Mouse (Mus musculus) left cerebral cortex, postnatal 14 days (tissue): ENCODE results near the gene Trim15. TPM values are rescaled to one million over a fixed set of nuclear protein-coding genes. Genes with fewer than 3 reads are reported as not detected.
"Not testable (repeated sequence)": the region's sequence is repeated elsewhere in the genome, so short reads cannot be mapped to it uniquely, and the experiment has no call there.

ENCODE experiments used
- DNase-seq, 2 experiments: peaks; one replicate each; pipeline ENCODE4 v3.0.0; 2021 to 2022; ENCODE audit warnings: low spot score in 2 of 2, mixed read lengths in 1 of 2
- intact Hi-C: fragments of 180-260 bp; cut with DNase I; formaldehyde crosslinking; loops from one replicate; pipeline ENCODE4 v1.15.1; 2025
- long read RNA-seq, 2 experiments: library from polyadenylated mRNA; stranded (forward); transcript quantifications; one replicate each; pipeline ENCODE4 v2.0.0; 2021
- total RNA-seq, 2 experiments: library from RNA; stranded (reverse); gene quantifications; 2 replicates each; pipeline ENCODE4 v1.2.3; 2021

Gene Trim15
- total RNA-seq = not detected
- long read RNA-seq, experiment 1 = 0 reads
- long read RNA-seq, experiment 2 = 0 reads

DNA sequence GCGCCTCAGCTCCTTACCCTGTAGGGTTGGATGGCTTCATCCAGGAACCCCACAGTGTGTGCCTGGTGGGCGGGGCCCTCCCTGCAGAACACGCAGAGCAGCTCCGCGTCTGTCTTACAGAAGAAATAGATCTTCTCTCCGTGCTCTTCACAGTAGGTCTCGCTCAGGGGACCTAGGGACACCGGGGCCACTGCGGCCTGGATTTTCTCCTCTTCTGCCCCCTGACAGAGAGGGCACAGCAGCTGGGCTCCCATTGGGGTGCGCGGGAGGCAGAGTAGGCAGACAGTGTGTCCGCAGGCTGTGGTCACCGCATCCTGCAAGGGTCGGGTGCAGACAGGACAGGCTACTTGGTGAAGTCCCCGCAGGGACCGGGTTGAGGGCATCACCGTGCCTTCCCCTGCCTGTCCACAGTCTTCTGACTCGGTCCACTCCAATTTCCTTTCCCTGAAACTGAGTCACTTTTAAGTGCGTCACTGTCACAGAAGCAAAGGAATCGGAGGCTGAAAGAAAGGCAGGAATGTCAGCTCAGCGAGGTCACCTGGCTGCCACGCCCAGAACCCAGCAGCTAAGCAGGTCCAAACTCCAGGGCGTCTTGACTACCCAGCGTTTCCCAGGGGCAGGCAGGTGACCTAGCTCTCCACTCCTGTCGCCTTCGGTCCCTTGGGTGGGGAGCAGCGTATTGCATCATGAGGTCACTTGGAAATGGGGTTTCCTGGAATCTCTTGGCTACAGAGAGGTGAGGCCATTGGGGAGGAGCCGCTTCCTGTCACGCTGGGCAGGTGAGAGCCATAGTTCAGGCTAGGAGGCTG, at the start of gene Trim15:
TSS of gene Trim15 (minus strand) at position 492 of the 809 bp plus-strand sequence.
- intact Hi-C loops = no loop called here
- no peak for DNase-seq

DNA sequence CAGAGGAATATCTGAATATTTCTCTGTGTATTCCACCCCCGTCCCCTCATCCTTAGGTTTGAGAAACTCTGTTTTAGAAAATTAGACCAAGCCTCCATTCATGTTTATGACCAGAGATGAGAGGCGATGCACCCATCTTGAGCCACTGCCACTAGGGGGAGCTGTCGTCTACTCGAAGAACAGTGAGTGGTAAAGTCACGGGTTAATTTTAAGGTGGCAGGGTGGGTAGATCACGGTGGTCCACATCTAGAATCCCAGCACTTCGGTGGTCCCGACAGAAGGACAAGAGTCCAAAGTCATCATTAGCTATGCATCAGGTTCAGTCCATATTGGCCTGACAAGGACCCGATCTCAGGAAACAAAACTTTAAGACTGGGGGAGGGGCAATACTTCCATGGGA, 48.1 kb upstream of the Trim15 start:
- DNase-seq = peak; percentile 51 to 63
- intact Hi-C loops = loop anchor here (2.0 kb wide), 1 partner anchor 134 kb away; no protein-coding TSS in a partner anchor

DNA sequence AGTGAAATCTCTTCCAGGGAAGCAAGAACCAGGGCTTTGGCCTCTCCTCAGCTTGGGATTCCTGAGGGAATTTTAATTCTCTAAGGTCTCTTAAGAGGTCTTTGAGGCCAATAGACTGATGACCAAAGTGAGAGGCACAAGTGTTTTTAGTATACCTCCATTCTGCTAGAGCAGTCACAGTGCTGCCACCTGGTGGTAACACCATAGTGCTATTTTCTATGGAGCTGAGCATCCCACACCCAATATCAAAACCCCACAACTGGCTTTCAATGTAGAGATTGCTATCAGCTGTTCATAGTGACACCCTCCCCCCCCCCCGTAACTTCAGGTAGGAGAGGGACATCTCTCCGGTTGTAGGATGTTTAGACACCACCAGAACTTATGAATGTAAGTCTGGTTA, 47.1 kb upstream of the Trim15 start:
- DNase-seq = peak; percentile 69 to 83
- intact Hi-C loops = loop anchor here (2.0 kb wide), 1 partner anchor 135 kb away; no protein-coding TSS in a partner anchor

DNA sequence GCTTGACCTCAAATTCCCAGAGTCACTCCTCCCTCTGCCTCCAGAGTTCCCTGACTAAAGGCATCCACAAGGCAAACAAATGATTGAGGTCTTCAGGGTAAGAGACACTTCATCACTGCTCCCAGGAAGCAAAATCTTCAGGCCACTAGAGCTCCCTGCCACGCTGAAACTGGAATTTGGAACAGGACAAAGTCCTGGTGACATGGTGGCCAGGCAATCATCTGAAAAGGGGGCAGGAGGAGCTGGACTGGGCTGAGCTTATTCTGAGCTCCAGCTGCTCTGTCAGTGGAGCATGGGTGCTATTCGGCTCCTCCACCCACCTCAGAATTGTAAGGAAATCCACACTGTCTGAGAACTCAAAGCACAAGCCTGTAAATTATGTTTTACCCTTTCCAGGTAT, 45.0 kb upstream of the Trim15 start:
- DNase-seq = no peak
- intact Hi-C loops = no loop called here

DNA sequence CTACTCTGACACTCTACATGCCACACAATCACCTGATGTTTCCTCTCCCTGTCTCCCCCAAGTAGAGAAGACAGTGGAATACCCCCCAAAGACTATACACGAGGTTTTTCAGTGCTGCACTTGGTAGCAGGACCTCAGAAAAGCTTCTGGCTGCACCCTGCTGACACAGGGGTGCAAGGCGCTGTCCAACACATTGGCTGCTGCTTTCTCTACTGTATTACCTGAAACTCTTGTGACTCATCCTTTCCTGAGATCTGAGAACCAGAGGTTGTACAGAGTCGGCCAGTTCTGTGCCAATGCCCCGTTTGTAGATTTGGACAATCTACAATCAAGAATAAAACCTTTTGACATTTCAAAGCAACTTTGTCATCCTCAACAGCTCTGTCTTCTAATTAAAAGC, 42.8 kb upstream of the Trim15 start:
- no peak for DNase-seq
- intact Hi-C loops = no loop called here

DNA sequence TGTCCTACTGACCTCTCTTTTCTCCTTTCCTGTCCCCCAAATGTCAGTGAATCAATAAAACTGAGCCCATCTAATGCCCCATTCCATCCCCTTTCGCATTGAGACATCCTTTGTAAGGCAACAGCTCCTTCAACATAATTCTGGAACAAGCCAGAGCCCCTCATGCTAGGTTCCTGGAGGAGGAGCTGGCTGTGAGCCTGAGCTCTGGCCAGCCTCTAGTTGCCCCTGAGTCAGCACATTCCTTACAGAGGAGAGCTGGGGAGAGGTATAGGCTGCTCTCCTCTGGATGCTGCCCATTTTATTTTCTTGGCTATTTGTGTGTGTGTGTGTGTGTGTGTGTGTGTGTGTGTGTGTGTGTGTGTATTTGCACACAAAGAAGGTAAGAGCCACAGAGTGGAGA, 41.2 kb upstream of the Trim15 start:
- DNase-seq = no peak
- intact Hi-C loops = no loop called here

DNA sequence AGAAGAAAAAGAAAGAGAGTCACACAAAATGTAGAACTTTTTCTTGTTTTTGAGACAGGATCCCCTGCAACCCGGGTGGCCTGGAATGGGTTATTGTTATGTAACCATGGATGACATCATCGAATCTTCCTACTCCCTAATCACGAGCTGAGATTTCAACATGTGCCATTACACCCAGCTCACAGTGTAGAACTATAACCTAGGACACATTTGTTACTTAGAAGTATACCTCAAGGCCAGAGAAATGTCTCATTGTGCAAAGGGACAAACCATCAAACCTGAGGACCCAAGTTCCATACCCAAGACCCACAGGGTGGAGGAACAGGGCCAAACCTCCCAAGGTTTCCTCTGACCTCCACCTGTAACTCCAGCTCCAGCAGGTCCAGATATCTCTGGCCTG, 36.6 kb upstream of the Trim15 start:
- intact Hi-C loops = no loop called here
- no peak for DNase-seq

DNA sequence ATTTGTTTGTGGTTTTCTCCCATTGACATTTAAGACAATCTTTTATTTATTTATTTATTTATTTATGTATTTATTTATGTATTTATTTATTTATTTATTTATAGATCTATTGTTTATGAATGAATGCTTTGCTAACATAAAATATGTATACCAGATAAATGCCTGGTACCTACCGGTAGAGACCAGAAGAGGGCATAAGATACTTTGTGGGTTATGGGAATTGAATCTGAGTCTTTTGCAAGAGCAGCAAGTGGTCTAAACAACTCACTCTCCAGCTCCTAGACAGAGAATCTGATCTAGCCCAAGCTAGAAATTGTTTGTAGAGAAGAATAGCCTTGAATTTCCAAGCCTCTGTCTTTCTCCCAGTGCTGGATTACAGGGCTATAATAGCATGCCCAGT, 33.7 kb upstream of the Trim15 start:
- intact Hi-C loops = no loop called here
- no peak for DNase-seq

DNA sequence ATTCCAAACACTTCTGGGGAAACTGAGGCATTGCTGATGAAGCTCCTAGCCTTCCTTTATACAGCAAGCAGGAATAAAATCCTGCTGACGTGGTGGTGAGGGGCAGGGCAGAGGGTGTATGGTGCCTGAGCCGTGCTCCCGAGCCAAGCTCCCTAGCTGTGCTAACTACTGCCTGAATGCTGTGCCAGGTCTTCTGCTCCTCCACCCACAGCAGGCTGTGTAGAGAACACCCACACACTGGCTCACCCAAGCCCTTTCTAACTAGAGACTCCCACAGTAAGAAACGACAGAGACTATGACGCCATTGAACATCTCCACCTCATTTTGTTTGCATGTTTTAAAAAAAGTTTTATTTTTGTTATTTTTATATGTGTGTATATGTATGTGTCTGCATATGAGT, 33.0 kb upstream of the Trim15 start:
- DNase-seq = peak; percentile 7 to 18
- intact Hi-C loops = no loop called here

DNA sequence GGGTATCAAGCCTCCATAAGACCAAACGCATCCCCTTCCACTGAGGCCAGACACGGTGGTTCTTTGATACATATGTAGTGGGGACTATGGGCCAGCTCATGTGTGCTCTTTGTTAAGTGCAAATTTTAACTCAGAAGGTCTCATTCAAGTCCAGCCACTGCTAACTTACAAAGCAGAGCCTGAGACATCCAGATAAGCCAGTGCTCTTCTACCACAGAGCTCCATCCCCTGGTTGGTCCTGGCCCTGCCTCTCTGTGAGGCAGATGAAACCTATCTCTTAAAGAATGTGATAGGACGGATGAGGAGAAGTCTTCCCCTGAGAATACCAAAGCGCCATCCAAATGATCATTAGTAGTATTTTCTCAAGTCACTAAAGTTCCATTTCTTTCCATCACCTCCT, 32.4 kb upstream of the Trim15 start:
- no peak for DNase-seq
- intact Hi-C loops = no loop called here

DNA sequence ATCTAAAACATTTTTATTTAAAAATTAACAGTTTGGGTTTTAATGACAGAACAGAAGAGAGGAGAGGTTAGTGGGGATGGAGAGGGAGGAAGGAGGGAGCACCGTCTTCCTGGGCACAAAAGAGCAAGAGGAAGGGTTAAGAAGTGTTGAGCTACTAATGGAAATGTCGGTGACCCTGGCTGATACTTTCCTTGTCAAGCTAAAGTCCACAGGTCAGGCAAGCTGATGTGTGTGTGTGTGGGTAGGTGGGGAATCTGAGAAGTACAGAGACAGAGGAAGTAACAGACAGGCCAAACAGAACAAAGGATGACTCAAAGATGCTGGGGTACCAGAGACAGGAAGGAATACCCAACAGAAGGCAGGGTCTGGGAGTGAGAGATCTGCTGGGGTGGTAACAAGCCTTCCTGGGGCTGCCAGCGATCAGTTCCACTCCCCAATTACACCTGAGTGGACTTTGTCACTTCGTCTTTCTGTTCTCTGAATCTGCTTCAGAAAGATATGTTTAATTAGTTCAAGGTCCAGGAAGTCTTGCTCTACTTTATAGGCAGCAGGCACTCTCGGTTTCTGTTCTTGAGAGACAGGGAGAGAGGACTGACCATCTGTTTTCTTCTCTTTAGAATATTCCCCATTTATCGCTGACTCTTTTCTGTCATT, 30.7 kb upstream of the Trim15 start, which contains the start of gene Trim31:
TSS of gene Trim31 (plus strand) at position 567 of the 654 bp plus-strand sequence.
- intact Hi-C loops = no loop called here
- DNase-seq = no peak

DNA sequence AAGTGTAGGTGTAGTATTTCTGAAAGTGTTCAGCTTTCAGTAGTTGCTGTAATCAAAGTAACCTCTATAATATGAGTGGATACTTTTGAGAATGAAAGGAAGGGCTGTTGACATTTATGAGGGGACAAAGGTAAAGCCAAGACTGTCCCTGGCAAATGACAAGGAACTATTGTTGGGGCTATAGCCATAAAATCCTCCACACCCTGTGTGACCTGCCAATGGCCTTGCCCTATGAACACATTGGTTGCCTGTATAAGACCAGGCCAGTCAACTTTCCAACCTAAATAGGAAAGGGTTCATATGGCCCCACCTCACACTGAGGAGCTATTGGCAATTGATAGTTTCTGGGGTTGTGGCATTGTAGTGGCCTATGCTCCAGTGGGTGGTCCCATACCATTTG, 30.1 kb upstream of the Trim15 start:
- no peak for DNase-seq
- intact Hi-C loops = no loop called here

DNA sequence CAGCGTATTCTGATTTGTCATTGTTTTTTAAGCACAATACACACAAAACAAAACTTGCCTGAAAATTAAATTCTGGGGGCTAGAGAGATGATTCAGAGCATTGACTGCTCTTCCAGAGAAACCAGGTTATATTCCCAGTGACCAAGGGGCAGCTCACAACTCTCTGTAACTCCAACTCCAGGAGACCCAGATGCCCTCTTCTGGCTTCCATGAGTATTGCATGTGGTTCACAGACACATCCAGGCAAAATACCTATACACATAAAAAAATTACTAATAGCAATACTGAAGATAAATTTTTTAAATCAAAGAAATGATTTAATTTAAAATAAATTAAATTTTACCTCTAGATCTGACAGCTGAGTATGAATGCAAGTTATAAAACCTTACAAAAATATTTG, 29.6 kb upstream of the Trim15 start:
- peak; percentile 18 to 32 for DNase-seq
- intact Hi-C loops = no loop called here

DNA sequence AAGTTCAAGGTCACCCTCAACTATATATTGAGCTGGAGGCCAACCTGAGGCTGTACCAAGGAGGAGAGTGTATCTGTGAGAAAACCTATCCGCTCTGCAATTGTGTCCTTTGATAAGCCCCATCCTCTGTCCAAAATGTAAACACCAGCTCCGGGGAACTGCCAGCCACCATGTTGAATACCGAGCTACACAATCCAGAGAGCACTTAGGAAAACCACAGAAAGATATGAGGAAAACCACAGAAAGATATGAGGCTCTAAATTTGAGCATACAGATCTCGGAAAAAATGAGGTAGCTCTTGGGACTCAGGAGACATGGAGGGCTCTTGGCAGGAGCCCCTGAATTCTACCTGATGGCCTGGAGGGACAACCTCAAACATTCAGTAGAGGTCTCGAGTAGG, 26.4 kb upstream of the Trim15 start:
- DNase-seq = no peak
- intact Hi-C loops = loop anchor here (5.0 kb wide), 1 partner anchor 309 kb away; the partner anchor contains the start of gene Olfr94

DNA sequence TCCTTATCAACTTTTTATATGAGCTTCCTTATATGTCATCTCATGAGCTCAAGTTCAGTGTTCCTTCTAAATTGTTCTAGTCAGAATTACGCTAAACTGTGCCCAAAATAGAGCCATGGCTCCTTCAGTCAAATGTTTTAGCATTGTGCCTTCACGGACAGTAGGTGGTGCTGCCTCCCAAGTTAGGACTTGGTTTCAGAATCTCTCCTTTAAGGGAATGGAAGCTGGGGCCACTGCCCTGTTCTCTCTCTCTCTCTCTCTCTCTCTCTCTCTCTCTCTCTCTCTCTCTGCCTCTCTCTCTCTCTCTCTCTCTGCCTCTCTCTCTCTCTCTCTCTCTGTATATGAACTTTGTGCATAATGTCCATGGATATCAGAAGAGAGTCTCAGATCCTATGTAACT, 25.4 kb upstream of the Trim15 start:
- DNase-seq = peak in 1 of 2 experiments; percentile 50
- intact Hi-C loops = loop anchor here (5.0 kb wide), 1 partner anchor 310 kb away; the partner anchor contains the start of gene Olfr94

DNA sequence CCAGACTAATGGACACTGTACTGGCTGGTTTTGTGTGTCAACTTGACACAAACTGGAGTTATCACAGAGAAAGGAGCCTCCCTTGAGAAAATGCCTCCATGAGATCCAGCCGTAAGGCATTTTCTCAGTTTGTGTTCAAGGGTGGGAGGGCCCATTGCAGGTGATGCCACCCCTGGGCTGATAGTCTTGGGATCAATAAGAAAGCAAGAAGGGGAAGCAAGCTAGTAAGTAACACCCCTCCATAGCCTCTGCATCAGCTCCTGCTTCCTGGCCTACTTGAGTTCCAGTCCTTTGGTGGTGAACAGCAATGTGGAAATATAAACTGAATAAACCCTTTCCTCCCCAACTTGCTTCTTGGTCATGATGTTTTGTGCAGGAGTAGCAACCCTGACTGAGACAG, 24.5 kb upstream of the Trim15 start:
- intact Hi-C loops = loop anchor here (5.0 kb wide), 1 partner anchor 311 kb away; the partner anchor contains the start of gene Olfr94
- DNase-seq = not testable (repeated sequence)

DNA sequence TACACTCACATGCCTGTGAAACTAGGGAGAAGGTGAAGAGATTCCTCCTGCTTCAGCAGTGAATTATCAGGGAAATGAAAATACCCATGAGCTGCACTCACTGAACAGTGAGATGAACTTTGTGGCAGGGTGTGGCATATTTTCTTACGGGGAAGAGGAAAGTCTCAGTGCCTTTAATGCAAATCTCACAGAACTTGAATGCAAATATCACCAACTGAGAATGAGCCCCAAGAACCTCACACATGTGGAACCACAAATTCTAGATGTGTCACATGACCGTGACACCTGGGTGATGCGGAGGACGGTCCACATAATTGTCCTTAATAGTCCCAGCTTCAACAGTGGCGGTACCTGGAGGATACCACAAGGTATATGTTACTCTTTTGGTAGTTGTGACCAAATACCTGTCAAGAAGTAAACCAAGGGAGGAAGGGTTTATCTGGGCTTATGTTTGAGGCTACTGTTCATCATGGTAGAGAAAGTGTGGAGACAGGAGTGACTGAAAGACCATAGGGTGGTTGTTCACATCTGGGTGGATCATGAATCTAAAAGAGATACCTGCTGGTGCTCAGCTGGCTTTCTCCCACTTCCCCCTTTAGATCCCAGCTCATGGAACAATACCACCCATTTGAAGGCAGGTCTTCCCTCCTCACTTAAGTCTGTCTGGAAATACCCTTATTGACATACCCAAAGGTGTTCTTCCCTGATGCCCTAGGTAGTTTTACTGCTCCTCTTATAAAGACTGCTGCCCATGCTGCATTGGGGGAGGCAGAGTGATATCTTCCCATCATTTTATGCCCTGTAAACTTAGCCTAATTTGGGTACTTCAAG, 23.3 kb upstream of the Trim15 start, which contains the start of gene Trim40:
TSS of gene Trim40 (minus strand) at position 51 of the 831 bp plus-strand sequence.
- intact Hi-C loops = loop anchor here (5.0 kb wide), 1 partner anchor 312 kb away; the partner anchor contains the start of gene Olfr94
- DNase-seq = no peak

DNA sequence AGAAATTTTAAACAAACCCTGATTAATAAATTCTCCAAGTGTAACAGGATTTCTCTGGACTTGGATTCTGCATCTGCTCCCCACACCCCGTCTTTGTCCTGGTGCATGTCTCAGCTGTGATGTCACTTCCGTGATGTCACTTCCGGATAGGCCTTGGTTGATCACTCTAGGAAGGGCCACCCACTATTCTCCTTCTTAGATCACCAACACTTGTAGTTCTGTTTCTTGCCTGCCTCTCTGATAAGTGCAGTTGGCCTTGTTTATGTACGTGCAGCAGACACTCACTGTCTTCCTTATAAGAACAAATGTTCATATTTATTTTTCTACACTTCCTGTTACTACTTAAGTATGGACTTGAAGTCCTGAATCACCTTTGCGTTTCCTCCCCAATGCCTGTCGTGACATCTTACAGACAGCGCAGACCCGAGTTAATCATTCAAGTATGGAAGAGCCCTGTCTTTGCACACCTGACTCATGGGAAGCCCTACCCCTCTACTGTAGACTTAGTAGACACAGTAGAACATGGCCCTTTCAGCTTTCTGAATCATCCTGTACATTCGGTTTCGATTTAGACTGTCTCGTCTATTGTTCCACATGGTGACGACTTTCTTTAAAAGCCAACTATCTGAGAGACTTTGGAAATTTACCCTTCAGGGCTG, 18.3 kb upstream of the Trim15 start:
- intact Hi-C loops = no loop called here
- DNase-seq = no peak

DNA sequence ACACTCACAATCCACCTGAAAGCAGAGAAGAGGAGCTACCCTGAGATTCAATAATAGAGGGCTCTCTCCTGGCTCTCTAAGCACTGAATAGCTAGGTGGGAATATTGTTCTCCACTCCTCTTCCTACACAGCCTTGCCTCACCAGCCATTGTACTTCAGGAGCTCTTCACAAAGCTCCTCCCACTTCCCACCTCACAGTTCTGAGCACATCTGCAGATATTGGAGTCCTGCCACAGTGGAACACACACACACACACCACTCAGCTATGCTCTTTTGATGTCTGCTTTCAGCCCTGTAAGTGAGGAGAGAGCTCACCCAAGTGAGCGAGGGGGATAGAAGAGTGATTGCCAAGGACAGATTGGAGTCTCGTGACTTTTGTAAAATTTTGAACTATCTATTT, 16.3 kb upstream of the Trim15 start:
- intact Hi-C loops = no loop called here
- no peak for DNase-seq
